Mouse (Mus musculus): ENCODE data around the gene Rhbdl2. TPM values are rescaled to one million over a fixed set of nuclear protein-coding genes. Genes with fewer than 3 reads are reported as not detected.

Gene Rhbdl2
- polyA plus RNA-seq (2012; ENCODE audit: low replicate concordance): 0.19 TPM in 1 of 2 replicates, not detected in the other

GRCm38 (mm10) chr4:123787191-123787985 lies at the start of gene Rhbdl2:
Gene Rhbdl2, plus strand, starts transcription at chr4:123787874.

DNA sequence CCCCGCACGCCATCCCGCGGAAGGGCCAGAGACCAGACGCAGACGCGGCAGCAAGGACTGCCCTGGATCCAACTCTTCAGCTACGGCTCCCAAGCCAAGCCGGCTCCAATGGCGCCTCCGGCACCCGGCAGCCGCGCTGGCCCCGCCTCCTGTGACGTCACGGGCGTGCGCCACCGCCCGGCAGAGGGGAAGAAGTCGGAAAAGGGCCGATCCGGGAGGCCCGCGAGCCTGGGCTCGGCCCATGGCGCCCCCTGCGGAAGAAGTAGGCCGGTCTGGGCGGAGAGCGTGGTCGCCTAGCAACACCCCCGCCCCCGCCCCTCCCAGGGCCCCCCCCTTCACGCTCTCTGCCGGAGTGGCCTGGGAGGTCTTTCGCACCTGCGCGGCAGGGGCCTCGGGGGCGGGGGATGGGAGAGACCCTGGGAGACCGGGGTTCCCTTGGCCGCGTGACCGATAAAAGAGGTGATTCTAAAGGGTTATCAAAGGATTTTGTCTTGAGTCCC lies 37.5 kb upstream of the Rhbdl2 start, which contains the start of gene Akirin1:
Gene Akirin1 (minus strand): TSS at position 194 of the 500 bp plus-strand sequence.

GRCm38 (mm10) chr4:123859379-123859778 lies 71.7 kb downstream of the Rhbdl2 start, which contains the start of gene 4933427I04Rik:
Gene 4933427I04Rik, plus strand, starts transcription at chr4:123859679.

Other genes with a start within 250 kb of the Rhbdl2 start
- gene Macf1, start 103.5 kb upstream of the Rhbdl2 start, polyA plus RNA-seq (2012; ENCODE audit: low replicate concordance): 241 and 250 TPM in 2 replicates
- 29.4 and 51.7 TPM in 2 replicates for gene Ndufs5, start 69.7 kb upstream of the Rhbdl2 start, polyA plus RNA-seq (2012; ENCODE audit: low replicate concordance)
- 199 and 570 TPM in 2 replicates for gene Akirin1, start 37.5 kb upstream of the Rhbdl2 start, polyA plus RNA-seq (2012; ENCODE audit: low replicate concordance)
- not detected in 2 replicates for gene 4933427I04Rik, start 71.8 kb downstream of the Rhbdl2 start, polyA plus RNA-seq (2012; ENCODE audit: low replicate concordance)
- gene Mycbp, start 117.0 kb downstream of the Rhbdl2 start, polyA plus RNA-seq (2012; ENCODE audit: low replicate concordance): 2.0 and 22.0 TPM in 2 replicates
- gene Rragc, start 129.6 kb downstream of the Rhbdl2 start, polyA plus RNA-seq (2012; ENCODE audit: low replicate concordance): 14.5 and 22.7 TPM in 2 replicates
- 0.33 TPM in 1 of 2 replicates, not detected in the other for gene 4930535I16Rik, start 130.1 kb downstream of the Rhbdl2 start, polyA plus RNA-seq (2012; ENCODE audit: low replicate concordance)

All from hematopoietic multipotent progenitor cell, adult 10-12 weeks (in vitro differentiated cells).